Mouse (Mus musculus): ENCODE results near the gene Kdm1a.

Kdm1a gene

GRCm38 (mm10) chr4:136519866-136520265 is 82.7 kb downstream of the Kdm1a start:
- no peak for DNase-seq

DNA sequence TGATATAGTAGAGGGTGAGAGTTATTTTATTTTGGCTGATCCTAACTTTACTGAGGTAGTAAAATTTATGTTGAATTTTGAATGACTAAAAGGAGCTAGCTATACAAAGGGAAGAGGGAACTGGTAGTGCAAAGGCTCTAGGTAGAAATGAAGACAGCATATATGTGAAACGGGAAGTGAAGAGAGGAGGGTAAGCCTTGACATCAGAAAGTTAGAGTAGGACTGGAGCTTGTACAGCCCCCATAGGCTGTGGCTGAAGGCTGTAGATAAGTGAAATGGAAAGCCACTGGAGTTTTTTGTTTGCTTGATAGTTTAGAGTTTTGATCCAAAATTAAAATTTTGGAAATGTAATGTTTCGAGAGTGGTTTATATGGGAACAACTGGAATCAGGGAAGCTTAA is 83.9 kb downstream of the Kdm1a start:
- no peak for DNase-seq

GRCm38 (mm10) chr4:136518141-136518540 is 84.4 kb downstream of the Kdm1a start:
- no peak for DNase-seq

DNA sequence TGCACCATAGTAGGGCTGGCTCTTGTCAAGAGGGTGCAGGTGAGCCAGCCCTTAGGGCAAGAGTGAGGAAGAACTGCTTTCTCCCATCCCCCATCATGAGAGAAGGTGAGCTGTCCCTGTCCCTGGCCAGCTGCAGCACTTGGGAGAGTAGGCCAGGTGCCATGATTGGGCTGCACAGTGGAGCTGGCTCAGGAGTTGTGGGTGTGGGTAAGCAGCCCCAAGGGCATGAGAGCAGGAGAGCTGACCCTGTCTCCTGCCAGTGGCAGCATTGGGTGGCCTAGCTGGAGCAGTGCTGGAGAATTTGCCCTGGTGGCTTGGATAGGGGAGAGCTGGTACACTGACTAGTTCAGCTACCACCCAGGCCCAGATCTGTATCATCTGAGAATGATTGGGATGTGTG is 89.6 kb downstream of the Kdm1a start:
- peak; percentile 12 for DNase-seq

DNA sequence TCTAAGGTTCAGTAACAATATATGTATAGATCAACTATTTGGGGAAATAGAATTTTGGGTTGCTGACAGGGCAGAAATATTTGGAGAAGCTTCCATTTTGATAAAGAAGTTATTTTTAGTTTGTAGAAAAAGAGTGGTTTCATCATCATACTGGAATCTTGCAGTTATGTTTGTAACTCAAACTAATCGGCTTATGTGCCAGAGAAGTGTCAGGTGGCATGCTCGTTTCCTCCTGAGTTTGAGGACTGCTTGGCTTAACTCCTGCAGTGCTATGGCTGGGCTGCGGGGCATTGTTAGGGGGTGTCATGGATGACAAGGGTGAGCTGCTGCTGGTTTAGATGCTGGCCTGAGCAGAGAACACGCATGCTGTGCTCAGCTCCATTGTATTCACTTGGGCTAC is 90.8 kb downstream of the Kdm1a start:
- DNase-seq, result no peak

- peak; percentile 22 for DNase-seq
Measured at GRCm38 (mm10) chr4:136509857-136510256, 92.7 kb downstream of the Kdm1a start.

DNA sequence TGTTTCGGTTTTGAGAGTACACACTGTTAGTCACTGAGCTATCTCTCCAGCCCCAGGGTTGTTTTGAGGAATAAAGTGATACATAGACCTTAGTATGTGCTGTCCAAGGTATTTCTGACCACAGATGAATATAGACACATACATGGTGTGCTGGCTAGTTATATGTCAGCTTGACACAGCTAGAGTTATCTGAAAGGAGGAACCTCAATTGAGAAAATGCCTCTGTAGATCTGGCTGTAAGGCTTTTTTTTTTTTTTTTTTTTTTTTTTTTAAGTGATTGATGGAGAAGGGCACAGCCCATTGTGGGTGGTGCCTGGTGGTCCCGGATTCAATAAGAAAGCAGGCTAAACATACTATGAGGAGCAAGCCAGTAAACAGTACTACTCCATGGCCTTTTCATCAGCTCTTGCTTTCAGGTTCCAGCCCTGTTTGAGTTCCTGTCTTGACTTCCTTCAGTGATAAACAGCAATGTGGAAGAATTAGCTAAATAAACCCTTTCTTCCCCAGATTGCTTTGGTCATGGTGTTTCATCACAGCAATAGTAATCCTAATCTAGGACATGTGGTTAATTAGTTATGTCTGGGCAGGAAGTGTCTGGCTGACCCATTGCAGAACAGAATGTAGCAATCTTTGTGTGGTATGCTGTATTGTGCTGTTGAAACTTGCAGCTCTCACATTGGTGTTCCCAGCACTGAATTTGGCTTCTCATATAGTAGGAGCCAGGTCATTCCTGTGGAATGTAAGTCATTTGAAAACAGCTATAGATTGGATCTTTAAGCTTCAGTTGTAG is 96.9 kb downstream of the Kdm1a start:
- no peak for DNase-seq
